Mouse (Mus musculus) hindbrain, postnatal 0 days (tissue): ENCODE results near the gene Serpinb8. TPM values are rescaled to one million over a fixed set of nuclear protein-coding genes. Genes with fewer than 3 reads are reported as not detected.

ENCODE experiments used
- ATAC-seq: fragments of 200-750 bp; cut with Nextera tagmentation; 2 replicates; pipeline ENCODE4 v1.8.0; 2017; ENCODE audit warnings: mild to moderate bottlenecking, moderate TSS enrichment, moderate library complexity
- DNase-seq: peaks from one replicate; pipeline ENCODE4 v3.0.0-alpha.2; 2015; ENCODE audit warnings: low spot score
- H3K27ac ChIP-seq: fragments of 300-500 bp; sonication (generic); 2 replicates; pipeline ENCODE4 v1.5.1; 2014; ENCODE audit warnings: mild to moderate bottlenecking
- H3K27me3 ChIP-seq: fragments of 300-500 bp; sonication (generic); 2 replicates; pipeline ENCODE4 v1.6.1; 2014; ENCODE audit warnings: low read length, mixed read lengths; ENCODE audit not compliant: insufficient read depth
- H3K36me3 ChIP-seq: fragments of 300-500 bp; sonication (generic); 2 replicates; pipeline ENCODE4 v1.6.1; 2014; ENCODE audit warnings: low read length, mixed read lengths; ENCODE audit not compliant: insufficient read depth
- H3K4me1 ChIP-seq: fragments of 300-500 bp; sonication (generic); 2 replicates; pipeline ENCODE4 v1.6.1; 2014; ENCODE audit warnings: antibody characterized with exemption, low read length, mixed read lengths; ENCODE audit not compliant: insufficient read depth
- H3K4me2 ChIP-seq: fragments of 300-500 bp; sonication (generic); 2 replicates; pipeline ENCODE4 v1.6.1; 2014; ENCODE audit warnings: low read depth, mild to moderate bottlenecking, low read length, moderate library complexity, mixed read lengths
- H3K4me3 ChIP-seq: fragments of 300-500 bp; sonication (generic); 2 replicates; pipeline ENCODE4 v1.5.1; 2014; ENCODE audit warnings: low read length
- H3K9ac ChIP-seq: fragments of 300-500 bp; sonication (generic); replicated peaks from 2 replicates; pipeline ENCODE4 v1.6.1; 2014; ENCODE audit warnings: mild to moderate bottlenecking, low read length, moderate library complexity, mixed read lengths
- H3K9me3 ChIP-seq: fragments of 300-500 bp; sonication (generic); 2 replicates; pipeline ENCODE4 v1.6.1; 2016; ENCODE audit warnings: low read length, mixed read lengths
- CTCF ChIP-seq: IDR thresholded peaks from 2 replicates; pipeline ENCODE4 v1.5.1; 2016; ENCODE audit warnings: antibody characterized with exemption, control low read depth, low read depth
- WGBS: fragments of 180-500 bp; shearing (Covaris S2); extraction: QIAGEN DNeasy Blood & Tissue Kit; methylation state at CpG from one replicate; pipeline ENCODE4 v1.1.7; 2014; 5-methylcytosine and 5-hydroxymethylcytosine counted together
- polyA plus RNA-seq: library from polyadenylated mRNA; unstranded; fragments of >200 nt; fragmentation: Nextera tagmentation; extraction: Ambion mirVana; gene quantifications from 2 replicates; pipeline ENCODE4 v1.2.1, GENCODE M21; 2015
- total RNA-seq: library from RNA; depleted of rRNA; stranded (reverse); fragments of >200 nt; gene quantifications from 2 replicates; pipeline ENCODE4 v1.2.3, GENCODE M21; 2014; rRNA removed

Gene Serpinb8
- total and polyA plus RNA-seq, 2 experiments from 2014 or later, result 0.42 to 1.2 TPM

- no peak for ATAC-seq
- WGBS, result 70% methylated on average over 1 of the region's 1 CpGs
- DNase-seq, result no peak
Observed at GRCm38 (mm10) chr1:107638056-107638455, 48.2 kb downstream of the Serpinb8 start.

GRCm38 (mm10) chr1:107638459-107638858, 48.7 kb downstream of the Serpinb8 start:
- no peak for DNase-seq
- no peaks in the 10 kb centered on the region for H3K27me3 ChIP-seq
- no peak overlapping the region for H3K27ac ChIP-seq
- no peak for TF ChIP-seq CTCF
- H3K4me2 ChIP-seq, result no peak overlapping the region
- no peaks in the 10 kb centered on the region for H3K9me3 ChIP-seq
- WGBS, result 85% methylated on average over 3 of the region's 3 CpGs
- no peaks in the 10 kb centered on the region for H3K4me1 ChIP-seq
- H3K36me3 ChIP-seq, result no peaks in the 10 kb centered on the region
- no peak for ATAC-seq
- no peak overlapping the region for H3K9ac ChIP-seq
- H3K4me3 ChIP-seq, result no peak overlapping the region

More at GRCm38 (mm10) chr1:107638056-107638455, 48.2 kb downstream of the Serpinb8 start:
- Histone ChIP-seq H3K9me3 (no peaks in the 10 kb centered on the region), H3K9ac (no peak overlapping the region), H3K4me1 (no peaks in the 10 kb centered on the region), H3K27me3 (no peaks in the 10 kb centered on the region), H3K4me2 (no peak overlapping the region), H3K4me3 (no peak overlapping the region), H3K36me3 (no peaks in the 10 kb centered on the region), H3K27ac (no peak overlapping the region)
- TF ChIP-seq CTCF, result no peak

- H3K9ac ChIP-seq, result no peak overlapping the region
- TF ChIP-seq CTCF, result no peak
- no peak for DNase-seq
- ATAC-seq, result no peak
- no peaks in the 10 kb centered on the region for H3K4me1 ChIP-seq
- H3K4me2 ChIP-seq, result no peak overlapping the region
- H3K9me3 ChIP-seq, result no peaks in the 10 kb centered on the region
- H3K27ac ChIP-seq, result no peak overlapping the region
- no peaks in the 10 kb centered on the region for H3K27me3 ChIP-seq
- 81% methylated on average over 2 of the region's 2 CpGs for WGBS
- H3K36me3 ChIP-seq, result no peaks in the 10 kb centered on the region
- no peak overlapping the region for H3K4me3 ChIP-seq
Observed at GRCm38 (mm10) chr1:107642457-107643118, 52.8 kb downstream of the Serpinb8 start.

GRCm38 (mm10) chr1:107645086-107645485, 55.3 kb downstream of the Serpinb8 start:
- 77% methylated on average over 6 of the region's 6 CpGs for WGBS
- Histone ChIP-seq H3K27me3 (no peaks in the 10 kb centered on the region), H3K4me2 (no peak overlapping the region), H3K9ac (no peak overlapping the region), H3K9me3 (no peaks in the 10 kb centered on the region), H3K4me3 (no peak overlapping the region), H3K4me1 (no peaks in the 10 kb centered on the region), H3K36me3 (no peaks in the 10 kb centered on the region), H3K27ac (no peak overlapping the region)
- ATAC-seq, result no peak
- no peak for TF ChIP-seq CTCF
- DNase-seq, result no peak

DNA sequence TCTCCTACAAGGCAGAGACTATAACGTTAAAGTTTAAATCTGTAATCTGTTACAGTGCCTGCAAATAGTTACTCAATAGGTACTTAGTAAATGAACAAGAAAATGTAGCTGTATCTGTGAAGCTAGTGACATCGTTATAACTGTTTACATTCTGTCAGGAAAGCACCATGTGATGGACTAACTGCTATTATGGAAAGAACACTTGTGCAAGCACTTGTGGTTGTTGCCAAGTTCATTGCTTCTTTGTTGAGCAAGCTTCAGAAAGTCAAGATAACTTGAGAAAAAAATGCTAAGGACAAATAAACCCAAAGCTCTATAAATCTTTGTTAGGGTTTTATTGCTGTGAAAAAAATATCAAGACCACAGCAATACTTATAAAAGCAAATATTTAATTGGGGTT, 67.9 kb downstream of the Serpinb8 start:
- no peak for TF ChIP-seq CTCF
- Histone ChIP-seq H3K4me2 (no peak overlapping the region), H3K4me1 (no peaks in the 10 kb centered on the region)

More for the DNA sequence above, 67.9 kb downstream of the Serpinb8 start:
- 86% methylated on average over 2 of the region's 2 CpGs for WGBS
- ATAC-seq, result no peak
- Histone ChIP-seq H3K27ac (no peak overlapping the region), H3K27me3 (no peaks in the 10 kb centered on the region), H3K9me3 (no peaks in the 10 kb centered on the region), H3K9ac (no peak overlapping the region), H3K36me3 (no peaks in the 10 kb centered on the region), H3K4me3 (no peak overlapping the region)
- no peak for DNase-seq

Other genes with a start within 250 kb of the Serpinb8 start
- gene Serpinb11, start 228.8 kb upstream of the Serpinb8 start, total RNA-seq, result not detected in 2 replicates
- not detected in 2 replicates for gene Serpinb11, start 228.8 kb upstream of the Serpinb8 start, polyA plus RNA-seq
- not detected in 2 replicates for gene Serpinb7, start 190.4 kb upstream of the Serpinb8 start, total RNA-seq
- gene Serpinb7, start 190.4 kb upstream of the Serpinb8 start, polyA plus RNA-seq, result 0.15 TPM in 1 of 2 replicates, not detected in the other
- gene Serpinb2, start 78.6 kb upstream of the Serpinb8 start, total RNA-seq, result 0.05 TPM in 1 of 2 replicates, not detected in the other
- gene Serpinb2, start 78.6 kb upstream of the Serpinb8 start, polyA plus RNA-seq, result 0.09 and 0.28 TPM in 2 replicates